Comparison of ENCODE assay signal across 15 mouse cellular contexts in genomic region chr9:43668731-43669130, GRCm38 (mm10).
"Had no signal": no experiment of that assay in that cellular context is flagged by ENCODE, and none has a peak within 500 bp of the region (broad histone marks: within the 10 kb centered on the region; RNA-seq: fewer than 3 reads in every experiment).

No protein-coding gene starts in this region.

- H3K27me3 ChIP-seq: liver, embryonic 13.5 days; lung, embryonic 15.5 days; midbrain, embryonic 12.5 days; neural tube, embryonic 15.5 days had no signal

- H3K36me3 ChIP-seq: limb, embryonic 12.5 days; liver, embryonic 13.5 days; lung, embryonic 15.5 days; midbrain, embryonic 12.5 days; neural tube, embryonic 15.5 days had no signal

- H3K4me2 ChIP-seq: limb, embryonic 12.5 days; liver, embryonic 13.5 days; lung, embryonic 15.5 days; midbrain, embryonic 12.5 days; neural tube, embryonic 15.5 days had no signal

- DNase-seq: kidney, adult 9 months; kidney, postnatal 36 days; layer of hippocampus, adult 9-11 months; layer of hippocampus, postnatal 36 days; liver; liver, embryonic 13.5 days; liver, postnatal 0 days; lung, postnatal 14 days; thymus, adult 18-20 months; thymus, postnatal 14 days had no signal

- ATAC-seq: liver, postnatal 0 days had no signal

- H3K4me3 ChIP-seq: limb, embryonic 12.5 days; liver, embryonic 13.5 days; lung, embryonic 15.5 days; megakaryocyte, embryonic 14.5 days; midbrain, embryonic 12.5 days; neural tube, embryonic 15.5 days had no signal
